Mouse (Mus musculus) forebrain, embryonic 14.5 days (tissue): ENCODE measurements around the gene Serpini1. TPM values are rescaled to one million over a fixed set of nuclear protein-coding genes. Genes with fewer than 3 reads are reported as not detected.
"Not testable (repeated sequence)": the region's sequence is repeated elsewhere in the genome, so short reads cannot be mapped to it uniquely, and the experiment has no call there.

Experiments
- ATAC-seq: fragments of 200-750 bp; cut with Nextera tagmentation; 2 replicates; pipeline ENCODE4 v1.8.0; 2017; ENCODE audit warnings: mild to moderate bottlenecking, moderate library complexity
- DNase-seq: peaks from one replicate; pipeline ENCODE4 v3.0.0-alpha.2; 2015; ENCODE audit warnings: low spot score
- H3K27ac ChIP-seq: fragments of 300-500 bp; sonication (generic); 2 replicates; pipeline ENCODE4 v1.5.1; 2014; ENCODE audit warnings: low read depth, mild to moderate bottlenecking, control low read depth, low read length, moderate library complexity
- H3K27me3 ChIP-seq: fragments of 300-500 bp; sonication (generic); replicated peaks from 2 replicates; pipeline ENCODE4 v1.6.1; 2014; ENCODE audit warnings: low read length, control low read depth, mixed read lengths; ENCODE audit not compliant: control insufficient read depth, insufficient read depth
- H3K36me3 ChIP-seq: fragments of 300-500 bp; sonication (generic); 2 replicates; pipeline ENCODE4 v1.6.1; 2014; ENCODE audit warnings: low read length, control low read depth; ENCODE audit not compliant: control insufficient read depth, insufficient read depth
- H3K4me1 ChIP-seq: fragments of 300-500 bp; sonication (generic); 2 replicates; pipeline ENCODE4 v1.6.1; 2014; ENCODE audit warnings: antibody characterized with exemption, low read length, control low read depth; ENCODE audit not compliant: control insufficient read depth, insufficient read depth
- H3K4me2 ChIP-seq: fragments of 300-500 bp; sonication (generic); 2 replicates; pipeline ENCODE4 v1.6.1; 2014; ENCODE audit warnings: mild to moderate bottlenecking, control low read depth, low read length
- H3K4me3 ChIP-seq: fragments of 300-500 bp; sonication (generic); 2 replicates; pipeline ENCODE4 v1.5.1; 2014; ENCODE audit warnings: low read depth, low read length, control low read depth
- H3K9ac ChIP-seq: fragments of 300-500 bp; sonication (generic); 2 replicates; pipeline ENCODE4 v1.6.1; 2014; ENCODE audit warnings: mild to moderate bottlenecking, low read length, control low read depth, moderate library complexity
- H3K9me3 ChIP-seq: fragments of 300-500 bp; sonication (generic); replicated peaks from 2 replicates; pipeline ENCODE4 v1.6.1; 2016; ENCODE audit warnings: low read length, control low read depth, mixed read lengths; ENCODE audit not compliant: control insufficient read depth
- WGBS: fragments of 180-500 bp; shearing (Covaris S2); extraction: QIAGEN DNeasy Blood & Tissue Kit; methylation state at CpG from one replicate; pipeline ENCODE4 v1.1.7; 2014; 5-methylcytosine and 5-hydroxymethylcytosine counted together
- polyA plus RNA-seq: library from polyadenylated mRNA; unstranded; fragments of >200 nt; fragmentation: Nextera tagmentation; extraction: Ambion mirVana; gene quantifications from 2 replicates; pipeline ENCODE4 v1.2.1, GENCODE M21; 2014

Serpini1 gene
- polyA plus RNA-seq, 1 experiment from 2014 or later, result 119 TPM

DNA sequence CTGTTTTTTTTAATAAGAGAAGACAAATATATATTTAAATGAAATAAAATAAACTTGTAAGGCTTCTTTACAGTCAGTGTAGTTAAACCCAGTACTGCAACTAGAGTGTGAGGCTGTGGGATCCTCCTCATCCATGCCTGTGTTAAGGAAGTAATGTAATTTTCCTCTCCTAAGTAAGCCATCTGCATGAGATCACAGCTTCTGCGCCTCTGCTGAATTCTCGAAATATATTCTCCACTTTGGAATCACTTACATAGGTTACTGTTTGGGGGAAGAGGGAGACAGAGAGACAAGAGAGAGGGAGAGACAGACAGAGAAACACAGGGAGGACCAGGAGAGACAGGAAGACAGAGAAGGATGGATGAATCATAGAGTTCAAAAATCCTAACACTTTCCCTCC lies 67.3 kb downstream of the Serpini1 start:
- DNase-seq, result no peak
- ATAC-seq, result no peak
- no peak overlapping the region for H3K4me3 ChIP-seq
- 84% methylated on average over 2 of the region's 2 CpGs for WGBS
- no peaks in the 10 kb centered on the region for H3K36me3 ChIP-seq
- H3K9ac ChIP-seq, result no peak overlapping the region
- H3K27me3 ChIP-seq, result no peaks in the 10 kb centered on the region
- H3K27ac ChIP-seq, result no peak overlapping the region
- no peak overlapping the region for H3K4me2 ChIP-seq
- H3K9me3 ChIP-seq, result no peaks in the 10 kb centered on the region
- H3K4me1 ChIP-seq, result no peaks in the 10 kb centered on the region

- 81% methylated on average over 4 of the region's 4 CpGs for WGBS
- Histone ChIP-seq H3K9me3 (no peaks in the 10 kb centered on the region), H3K4me1 (no peaks in the 10 kb centered on the region), H3K27ac (no peak overlapping the region), H3K4me2 (no peak overlapping the region), H3K36me3 (no peaks in the 10 kb centered on the region), H3K4me3 (no peak overlapping the region), H3K27me3 (no peaks in the 10 kb centered on the region), H3K9ac (no peak overlapping the region)
- no peak for DNase-seq
- no peak for ATAC-seq
Observed at GRCm38 (mm10) chr3:75630988-75631615, 73.8 kb downstream of the Serpini1 start.

DNA sequence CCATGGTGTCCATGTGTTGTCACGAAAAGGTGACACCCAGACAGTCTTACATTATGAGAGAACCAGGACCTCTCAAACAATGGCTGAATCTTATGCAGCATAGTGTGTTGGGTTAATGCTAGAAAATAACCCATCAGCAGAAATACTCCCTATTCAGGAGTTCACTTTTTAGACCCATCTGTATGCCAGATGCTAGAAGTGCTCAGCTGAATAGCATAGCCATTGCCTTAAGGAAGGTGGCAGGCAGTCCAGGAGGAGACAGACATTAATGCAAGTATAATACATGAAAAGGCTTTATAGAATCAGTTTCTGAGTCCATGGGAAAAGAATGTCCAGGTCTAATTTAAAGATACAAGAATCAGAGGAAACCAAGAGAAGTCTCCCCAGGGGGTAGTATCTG lies 75.9 kb downstream of the Serpini1 start:
- ATAC-seq, result no peak
- Histone ChIP-seq H3K9me3 (no peaks in the 10 kb centered on the region), H3K27ac (no peak overlapping the region), H3K4me1 (no peaks in the 10 kb centered on the region), H3K4me2 (no peak overlapping the region), H3K27me3 (no peaks in the 10 kb centered on the region), H3K4me3 (no peak overlapping the region), H3K9ac (no peak overlapping the region), H3K36me3 (no peaks in the 10 kb centered on the region)
- 93% methylated on average over 1 of the region's 1 CpGs for WGBS
- no peak for DNase-seq

DNA sequence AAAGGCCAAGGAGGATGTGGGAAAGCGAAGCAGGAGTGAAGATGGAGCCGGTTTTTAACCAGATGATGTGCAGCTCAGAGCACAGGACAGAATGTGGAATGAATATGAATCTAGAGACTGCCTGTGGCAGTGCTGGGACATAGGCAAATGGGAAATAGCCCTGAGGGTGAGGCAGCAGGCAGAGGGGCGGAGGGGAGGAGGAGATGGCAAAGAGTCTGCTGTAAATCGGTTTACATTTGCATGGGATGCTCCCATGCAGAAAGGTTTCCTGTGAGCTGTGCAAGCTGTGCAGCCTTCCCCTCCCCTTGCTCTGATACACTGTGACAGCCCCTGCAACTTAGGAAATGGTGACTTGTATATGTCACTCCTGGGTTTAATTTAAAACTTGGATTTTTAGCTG lies 76.3 kb downstream of the Serpini1 start:
- ATAC-seq (no peak), DNase-seq (no peak)
- 71% methylated on average over 4 of the region's 4 CpGs for WGBS
- Histone ChIP-seq H3K27ac (no peak overlapping the region), H3K4me2 (no peak overlapping the region), H3K27me3 (no peaks in the 10 kb centered on the region), H3K4me3 (no peak overlapping the region), H3K36me3 (no peaks in the 10 kb centered on the region), H3K4me1 (no peaks in the 10 kb centered on the region), H3K9ac (no peak overlapping the region), H3K9me3 (no peaks in the 10 kb centered on the region)

GRCm38 (mm10) chr3:75635648-75636047 lies 78.3 kb downstream of the Serpini1 start:
- H3K4me3 ChIP-seq, result no peak overlapping the region
- DNase-seq, result no peak
- no peak overlapping the region for H3K9ac ChIP-seq
- ATAC-seq, result no peak
- no peak overlapping the region for H3K27ac ChIP-seq
- no peaks in the 10 kb centered on the region for H3K27me3 ChIP-seq
- H3K9me3 ChIP-seq, result no peaks in the 10 kb centered on the region
- no peak overlapping the region for H3K4me2 ChIP-seq
- H3K4me1 ChIP-seq, result no peaks in the 10 kb centered on the region
- 0 out of 2 replicates have a peak, but pooled peaks cover 2% of the 10 kb centered on the region for H3K36me3 ChIP-seq
- 90% methylated on average over 1 of the region's 1 CpGs for WGBS

GRCm38 (mm10) chr3:75639546-75639945 lies 82.2 kb downstream of the Serpini1 start:
- H3K4me2 ChIP-seq, result no peak overlapping the region
- 78% methylated on average over 1 of the region's 1 CpGs for WGBS
- no peak overlapping the region for H3K4me3 ChIP-seq
- H3K27ac ChIP-seq, result no peak overlapping the region
- no peak overlapping the region for H3K9ac ChIP-seq
- no peaks in the 10 kb centered on the region for H3K27me3 ChIP-seq
- H3K4me1 ChIP-seq, result no peaks in the 10 kb centered on the region
- H3K9me3 ChIP-seq, result no peaks in the 10 kb centered on the region
- no peak for ATAC-seq
- DNase-seq, result no peak
- 0 out of 2 replicates have a peak, but pooled peaks cover 2% of the 10 kb centered on the region for H3K36me3 ChIP-seq

GRCm38 (mm10) chr3:75647542-75647941 lies 90.2 kb downstream of the Serpini1 start:
- no peak for DNase-seq

DNA sequence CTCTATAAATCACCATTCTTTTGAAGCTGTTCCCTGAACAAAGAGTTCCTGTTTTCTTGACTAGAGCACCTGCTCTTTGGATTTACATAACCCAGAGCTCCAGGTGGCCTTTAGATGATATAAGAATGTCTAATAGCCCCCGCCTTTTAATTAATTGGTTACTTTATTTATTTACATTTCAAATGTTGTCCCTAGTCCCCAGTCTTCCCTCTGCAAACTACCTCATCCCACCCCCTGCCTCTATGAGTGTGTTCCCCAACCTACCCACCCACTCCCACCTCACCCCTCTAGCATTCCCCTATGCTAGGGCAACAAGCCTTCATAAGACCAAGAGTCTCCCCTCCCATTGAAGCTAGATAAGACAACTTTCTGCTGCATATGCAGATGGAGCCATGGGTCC lies 90.9 kb downstream of the Serpini1 start:
- Histone ChIP-seq H3K9ac (no peak overlapping the region), H3K27ac (no peak overlapping the region), H3K4me3 (no peak overlapping the region), H3K27me3 (no peaks in the 10 kb centered on the region), H3K36me3 (no peaks in the 10 kb centered on the region), H3K4me2 (no peak overlapping the region), H3K9me3 (no peaks in the 10 kb centered on the region), H3K4me1 (no peaks in the 10 kb centered on the region)
- ATAC-seq (no peak), DNase-seq (no peak)
- 84% methylated on average over 1 of the region's 1 CpGs for WGBS

More at GRCm38 (mm10) chr3:75647542-75647941, 90.2 kb downstream of the Serpini1 start:
- Histone ChIP-seq H3K27ac (no peak overlapping the region), H3K36me3 (no peaks in the 10 kb centered on the region), H3K27me3 (no peaks in the 10 kb centered on the region), H3K4me2 (no peak overlapping the region), H3K9me3 (no peaks in the 10 kb centered on the region), H3K4me3 (no peak overlapping the region), H3K9ac (no peak overlapping the region), H3K4me1 (no peaks in the 10 kb centered on the region)
- ATAC-seq, result no peak

- not testable (repeated sequence) for ATAC-seq, H3K4me3 ChIP-seq, H3K9ac ChIP-seq, H3K27ac ChIP-seq, H3K4me2 ChIP-seq, DNase-seq, H3K27me3 ChIP-seq, H3K4me1 ChIP-seq, H3K36me3 ChIP-seq, H3K9me3 ChIP-seq
- WGBS, result 40% methylated on average over 4 of the region's 4 CpGs
Observed at GRCm38 (mm10) chr3:75650416-75651154, 93.2 kb downstream of the Serpini1 start.
